Mouse (Mus musculus) 3134 (cell line): ENCODE measurements around the gene Plekho1.
A peak's percentile ranks its signal among the peaks of the same experiment; 100 is the strongest.
"Not testable (repeated sequence)": the region's sequence is repeated elsewhere in the genome, so short reads cannot be mapped to it uniquely, and the experiment has no call there.

ENCODE experiments used
- DNase-seq: peaks from one replicate; pipeline ENCODE4 v3.0.0-alpha.2; 2011; ENCODE audit warnings: low spot score; ENCODE audit not compliant: insufficient read length; ENCODE audit errors: extremely low read depth

Plekho1 gene

DNA sequence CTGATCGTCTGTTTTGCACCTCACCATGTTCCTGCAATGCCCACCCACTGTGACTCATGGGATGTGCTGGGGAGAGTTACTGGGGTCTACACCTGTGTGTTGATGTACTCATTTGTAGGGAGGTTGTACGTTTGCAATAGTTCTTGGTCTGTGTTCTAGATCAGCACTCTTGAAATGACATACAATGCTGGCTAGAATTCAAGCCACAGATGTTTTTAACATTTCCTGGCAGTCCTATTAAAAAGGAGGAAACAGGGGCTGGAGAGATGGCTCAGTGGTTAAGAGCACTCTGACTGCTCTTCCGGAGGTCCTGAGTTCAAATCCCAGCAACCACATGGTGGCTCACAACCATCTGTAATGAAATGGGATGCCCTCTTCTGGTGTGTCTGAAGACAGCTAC, 42.3 kb downstream of the Plekho1 start:
- no peak for DNase-seq

DNA sequence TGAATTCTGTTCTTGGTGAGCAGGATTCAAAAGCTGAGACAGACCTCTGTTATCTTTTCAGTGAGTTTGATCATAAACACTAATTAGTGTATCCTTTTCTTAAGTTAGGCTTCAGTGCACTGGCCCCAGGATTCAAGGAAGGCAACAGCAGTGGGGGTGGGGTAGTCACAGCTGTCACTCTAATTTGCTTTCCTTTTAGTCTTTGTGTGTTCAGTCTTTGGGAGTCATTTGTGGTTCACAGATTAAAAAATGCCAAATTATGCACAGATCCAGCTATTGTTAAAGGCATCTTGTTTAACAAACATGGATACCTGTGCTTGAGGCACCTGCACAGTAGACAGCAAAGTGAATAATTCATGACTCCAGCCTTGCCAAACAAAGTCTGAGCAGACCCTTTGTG, 42.8 kb downstream of the Plekho1 start:
- DNase-seq = no peak

DNA sequence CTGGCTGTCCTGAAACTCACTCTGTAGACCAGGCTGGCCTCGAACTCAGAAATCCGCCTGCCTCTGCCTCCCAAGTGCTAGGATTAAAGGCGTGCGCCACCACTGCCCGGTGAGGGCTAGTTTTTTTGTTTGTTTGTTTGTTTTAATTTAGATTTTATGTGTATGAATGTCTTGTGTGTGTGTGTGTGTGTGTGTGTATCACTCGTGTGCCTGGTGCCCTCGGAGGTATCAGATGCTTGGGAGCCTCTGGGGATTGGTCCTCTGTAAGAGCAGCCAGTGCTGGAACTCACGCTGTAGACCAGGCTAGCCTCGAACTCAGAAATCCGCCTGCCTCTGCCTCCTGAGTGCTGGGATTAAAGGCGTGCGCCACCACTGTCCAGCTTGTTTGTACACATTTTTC, 44.2 kb downstream of the Plekho1 start:
- not testable (repeated sequence) for DNase-seq

DNA sequence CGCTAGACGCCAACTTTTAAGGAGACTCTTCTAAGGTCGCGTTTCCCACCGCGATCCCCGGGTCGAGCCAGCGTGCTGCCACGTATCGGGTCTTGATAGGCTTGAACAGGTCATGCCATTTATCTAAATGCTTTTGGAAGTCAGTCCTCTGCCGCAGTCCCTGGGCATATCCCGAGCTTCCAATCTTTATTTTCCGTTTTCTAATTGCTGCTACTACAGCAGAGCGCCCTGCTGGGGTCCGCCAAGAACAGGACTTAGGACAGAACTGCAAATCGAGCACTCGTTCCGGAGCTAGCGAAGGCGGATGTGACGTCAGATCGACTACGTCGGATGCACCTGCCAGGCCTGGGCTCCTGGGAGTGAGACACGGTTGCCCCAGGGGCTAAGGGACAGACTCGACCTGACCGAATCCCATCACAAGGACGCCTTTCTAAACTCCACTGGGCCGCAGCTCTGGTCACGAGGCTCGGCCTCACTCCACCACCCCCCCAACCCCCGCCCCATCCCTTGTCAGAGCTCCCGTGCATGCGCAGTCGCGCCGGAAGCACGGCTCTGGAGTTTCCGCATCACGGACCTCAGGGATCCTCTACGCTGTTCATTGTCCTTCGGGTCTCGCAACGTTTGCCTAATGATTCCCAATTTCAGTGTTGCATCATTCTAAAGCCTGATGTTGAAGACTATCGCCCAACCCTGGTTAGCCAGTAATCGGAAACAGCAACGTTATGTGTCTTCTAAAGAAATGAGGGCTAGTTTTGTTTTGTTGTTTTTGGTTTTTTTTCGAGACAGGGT, 44.8 kb downstream of the Plekho1 start:
- DNase-seq = peak; percentile 76

DNA sequence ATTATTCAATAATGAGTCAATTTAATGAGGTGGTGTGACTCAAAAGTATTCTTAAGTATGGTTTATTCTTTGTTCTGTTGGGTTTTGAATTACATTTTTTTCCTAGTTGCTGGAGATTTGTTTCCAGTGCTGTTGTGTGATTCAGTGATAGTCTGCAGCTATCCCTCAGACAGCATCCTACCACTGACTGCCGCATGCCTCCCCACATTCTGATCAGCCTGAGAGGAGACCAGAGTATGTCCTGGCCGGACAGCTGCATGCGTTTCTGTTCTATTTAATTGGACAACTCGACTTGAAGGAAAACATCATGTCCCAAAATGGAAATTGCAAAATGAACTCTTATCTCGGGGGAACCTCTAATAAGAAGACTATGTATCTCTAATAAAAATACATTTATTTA, 47.5 kb downstream of the Plekho1 start:
- no peak for DNase-seq

DNA sequence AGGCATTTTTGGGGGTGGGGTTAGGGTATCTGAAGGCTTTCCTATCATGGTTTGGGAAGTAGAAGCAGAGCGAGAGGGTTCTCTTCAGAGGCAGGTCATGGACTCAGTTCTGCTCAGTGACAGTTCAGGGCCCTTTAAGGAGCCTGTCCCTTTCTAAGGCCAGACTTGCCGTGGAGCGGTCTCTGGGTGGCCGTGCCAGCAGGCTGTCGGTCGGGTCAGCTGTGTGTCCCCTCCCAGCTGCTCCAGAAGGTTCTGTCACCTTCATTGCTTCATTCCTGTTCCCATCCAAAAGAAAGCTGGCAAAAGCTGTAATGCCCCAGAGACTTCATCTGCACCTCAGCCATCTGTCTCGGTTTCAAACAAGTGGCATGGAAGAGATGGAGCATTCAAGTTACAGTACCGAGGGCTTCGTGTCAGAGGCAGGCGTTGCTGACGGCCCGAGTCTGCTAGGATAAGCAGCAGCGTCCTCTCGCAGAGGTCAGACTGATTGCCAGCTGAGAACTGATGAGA, 50.0 kb downstream of the Plekho1 start:
- no peak for DNase-seq

DNA sequence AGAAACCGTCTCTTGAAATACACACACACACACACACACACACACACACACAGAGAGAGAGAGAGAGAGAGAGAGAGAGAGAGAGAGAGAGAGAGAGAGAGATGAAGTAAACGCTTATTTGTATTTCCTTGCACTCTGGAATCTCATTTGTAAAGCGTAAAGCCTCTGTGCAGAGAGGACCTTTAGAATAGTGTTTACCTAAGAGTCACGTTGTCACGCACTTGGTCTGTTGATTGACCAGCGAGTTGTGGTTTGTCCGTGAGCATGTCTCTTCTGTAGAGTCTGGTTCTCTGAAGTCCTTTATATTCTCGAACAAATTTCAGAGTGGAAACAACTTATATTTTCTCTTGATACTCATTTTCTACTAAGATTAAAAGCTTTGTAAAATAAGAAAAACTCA, 51.1 kb downstream of the Plekho1 start:
- no peak for DNase-seq

DNA sequence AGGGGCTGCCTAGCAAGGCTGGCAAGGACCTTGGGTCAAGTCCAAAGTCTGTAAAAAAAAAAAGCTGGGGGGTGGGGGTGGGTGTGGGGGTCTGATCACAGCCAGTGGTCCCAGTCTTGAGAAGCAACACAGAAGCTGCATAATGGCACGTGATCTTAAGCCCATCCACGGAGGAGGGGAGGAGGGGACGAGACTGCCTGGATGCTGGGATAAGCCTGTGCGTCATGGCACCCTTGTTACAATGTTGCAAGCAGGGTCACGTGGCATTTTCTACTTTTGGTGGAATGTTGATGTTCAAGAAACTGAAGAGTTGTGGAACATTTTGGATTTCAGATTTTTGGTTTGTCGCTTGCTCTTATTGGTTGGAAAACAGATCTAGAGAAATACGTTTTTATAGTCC, 52.6 kb downstream of the Plekho1 start:
- no peak for DNase-seq

DNA sequence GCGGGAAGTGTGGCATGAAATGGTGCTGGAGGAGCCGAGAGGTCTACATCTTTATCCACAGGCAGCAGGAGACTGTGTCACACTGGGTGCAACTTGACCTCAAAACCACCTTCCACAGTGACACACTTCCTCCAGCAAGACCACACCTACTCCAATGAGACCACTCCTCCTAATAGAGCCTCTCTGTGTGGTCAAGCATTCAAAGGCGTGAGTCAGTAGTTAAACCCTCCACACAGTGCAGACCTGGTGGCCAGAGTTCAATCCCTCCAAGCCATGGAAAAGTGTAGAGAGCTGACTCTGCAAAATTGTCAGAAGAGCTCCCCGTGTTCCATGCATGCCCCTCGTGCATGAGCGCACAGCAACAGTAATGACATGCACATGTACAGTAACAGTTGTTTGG, 53.1 kb downstream of the Plekho1 start:
- no peak for DNase-seq

DNA sequence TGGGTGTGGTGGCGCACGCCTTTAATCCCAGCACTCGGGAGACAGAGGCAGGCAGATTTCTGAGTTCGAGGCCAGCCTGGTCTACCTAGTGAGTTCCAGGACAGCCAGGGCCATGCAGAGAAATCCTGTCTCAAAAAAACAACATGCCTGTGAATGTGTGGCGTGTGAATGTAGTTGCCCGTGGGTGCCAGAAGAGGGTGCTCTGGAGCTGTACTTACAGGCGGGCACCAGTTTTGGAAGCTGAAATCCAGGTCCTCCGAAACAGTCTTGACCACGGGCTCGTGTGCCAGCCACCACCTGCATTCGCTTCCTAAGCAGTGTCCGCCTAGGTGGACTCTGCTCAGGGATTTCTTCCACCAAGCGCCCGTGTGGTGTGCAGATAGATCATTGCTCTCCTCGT, 57.0 kb downstream of the Plekho1 start:
- DNase-seq = peak; percentile 29
